Mouse (Mus musculus) lung, postnatal 0 days (tissue): ENCODE data around the gene Fras1.

Experiments used
- CTCF ChIP-seq: IDR thresholded peaks from 2 replicates; pipeline ENCODE4 v1.5.1; 2016; ENCODE audit warnings: antibody characterized with exemption, mild to moderate bottlenecking
- EP300 ChIP-seq: IDR thresholded peaks from 2 replicates; pipeline ENCODE4 v1.6.1; 2016; ENCODE audit warnings: antibody characterized with exemption, mild to moderate bottlenecking, control low read depth

- no peak for TF ChIP-seq CTCF
- TF ChIP-seq EP300: no peak
These were observed 43.4 kb downstream of the Fras1 start for GRCm38 (mm10) chr5:96417121-96417520.
